Comparison of ENCODE assay signal across 9 mouse cellular contexts in the genomic region with DNA sequence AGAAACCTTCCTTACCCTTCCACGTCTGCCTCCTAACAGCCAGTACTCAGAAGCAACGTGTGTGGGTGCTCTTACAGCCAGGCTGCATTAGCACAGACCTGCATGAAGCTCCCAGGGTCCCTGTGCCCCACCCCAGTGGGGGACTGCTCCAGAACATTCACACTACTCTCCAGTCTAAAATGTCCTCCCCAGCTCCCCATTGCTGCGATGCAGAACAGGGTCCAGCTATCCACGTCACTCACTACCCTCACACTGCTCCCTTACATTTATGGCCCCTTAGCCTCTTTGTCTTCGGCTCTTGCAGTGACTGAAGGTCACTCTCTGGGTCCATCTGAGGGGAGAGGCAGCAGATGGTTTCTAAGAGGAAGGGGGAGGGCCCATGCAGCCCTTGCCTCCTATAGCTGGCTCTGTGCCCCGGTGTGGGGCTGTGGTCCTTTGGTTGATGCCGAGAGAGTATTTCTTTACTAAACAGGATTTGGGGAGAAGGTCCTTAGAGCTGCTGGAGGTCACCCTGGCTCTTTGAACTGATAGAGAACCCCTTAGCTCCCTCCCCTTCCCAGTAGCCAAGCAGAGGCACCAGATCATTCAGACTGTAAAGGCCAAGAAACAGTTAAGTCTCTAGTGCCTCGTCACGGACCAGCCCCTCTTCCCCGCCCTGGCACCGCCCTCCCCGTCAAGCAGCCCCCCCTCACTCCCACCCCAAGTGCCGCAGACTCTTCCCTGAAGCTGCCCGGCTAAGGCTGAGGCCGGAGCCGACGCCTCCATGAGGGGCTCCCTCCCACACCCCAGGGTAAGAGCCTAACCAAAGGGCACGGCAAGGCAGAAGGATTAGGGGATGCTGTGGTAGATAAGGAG. TPM values are rescaled to one million over a fixed set of nuclear protein-coding genes. Genes with fewer than 3 reads are reported as not detected.
DNase-seq lines count a peak whose midpoint lies in the region; ATAC-seq and TF ChIP-seq lines count a peak whose summit lies in the region.
"Had no signal": no experiment of that assay in that cellular context is flagged by ENCODE, and none has a peak within 500 bp of the region (broad histone marks: within the 10 kb centered on the region; RNA-seq: fewer than 3 reads in every experiment).

No protein-coding gene starts in this region.

- H3K36me3 ChIP-seq in forebrain, embryonic 15.5 days, result peaks cover 4% of the 10 kb centered on the region
- H3K36me3 ChIP-seq in hindbrain, embryonic 10.5 days, result peaks cover 15% of the 10 kb centered on the region
- peaks cover 4% of the 10 kb centered on the region for H3K36me3 ChIP-seq in myocyte (ENCODE audit: control insufficient read depth, insufficient read depth)
- H3K36me3 ChIP-seq: liver, embryonic 15.5 days had no signal

- H3K79me2 ChIP-seq in myocyte (ENCODE audit: control insufficient read depth, insufficient read depth), result peaks cover 20% of the 10 kb centered on the region

- DNase-seq in left cerebral cortex, adult 18-20 months (ENCODE audit: low spot score in 2 of 2), result peak; percentile 75 to 79
- no peak for DNase-seq in left cerebral cortex, adult 11 months (ENCODE audit: low spot score)
- peak; percentile 84 for DNase-seq in cerebellum, adult 11-12 months
- peak; percentile 74 for DNase-seq in hindbrain, embryonic 10.5 days (ENCODE audit: low spot score)
- peak; percentile 86 for DNase-seq in left cerebral cortex, postnatal 4 days
- no peak for DNase-seq in spleen, adult 18-20 months

- H3K4me3 ChIP-seq in forebrain, embryonic 15.5 days, result peak overlapping the region; percentile 68
- H3K4me3 ChIP-seq in hindbrain, embryonic 10.5 days, result peak overlapping the region; percentile 57
- peak overlapping the region; percentile 93 for H3K4me3 ChIP-seq in myocyte

- H3K27me3 ChIP-seq in forebrain, embryonic 15.5 days, result no peaks in the 10 kb centered on the region
- peaks cover 77% of the 10 kb centered on the region for H3K27me3 ChIP-seq in hindbrain, embryonic 10.5 days (ENCODE audit: insufficient read depth, poor library complexity, severe bottlenecking)
- H3K27me3 ChIP-seq in myocyte (ENCODE audit: control insufficient read depth, insufficient read depth, insufficient read length), result no peaks in the 10 kb centered on the region

- peak overlapping the region; percentile 81 for H3K4me2 ChIP-seq in forebrain, embryonic 15.5 days (replicated peaks)
- H3K4me2 ChIP-seq in myocyte (ENCODE audit: low read depth), result peak overlapping the region; percentile 97

- peak; percentile 50 for TF ChIP-seq POLR2A in myocyte (IDR thresholded peaks at IDR 0.05; ENCODE audit: insufficient read length, low read depth)

- H3ac ChIP-seq in myocyte (ENCODE audit: control insufficient read depth, insufficient read length), result peak overlapping the region; percentile 57

- peak; percentile 84 for ATAC-seq in forebrain, embryonic 15.5 days (replicated peaks)

- peaks cover 58% of the 10 kb centered on the region for H3K4me1 ChIP-seq in forebrain, embryonic 15.5 days
- peaks cover 63% of the 10 kb centered on the region for H3K4me1 ChIP-seq in hindbrain, embryonic 10.5 days (replicated peaks)

- no peaks in the 10 kb centered on the region for H3K9me3 ChIP-seq in forebrain, embryonic 15.5 days
- no peaks in the 10 kb centered on the region for H3K9me3 ChIP-seq in hindbrain, embryonic 10.5 days
- H3K9me3 ChIP-seq: liver, embryonic 15.5 days had no signal

- peak overlapping the region; percentile 83 for H3K27ac ChIP-seq in forebrain, embryonic 15.5 days (replicated peaks)
- peak overlapping the region; percentile 88 for H3K27ac ChIP-seq in hindbrain, embryonic 10.5 days
- H3K27ac ChIP-seq: liver, embryonic 15.5 days had no signal

- peak overlapping the region; percentile 70 for H3K9ac ChIP-seq in forebrain, embryonic 15.5 days (replicated peaks)
- H3K9ac ChIP-seq: liver, embryonic 15.5 days had no signal

- WGBS in forebrain, embryonic 15.5 days, result under 1% methylated on average over 18 of the region's 18 CpGs
- WGBS in hindbrain, embryonic 10.5 days, result 1% methylated on average over 18 of the region's 18 CpGs

- intact Hi-C loops in left cerebral cortex, postnatal 4 days (cut with DNase I), result no loop called here

TF ChIP-seq in myocyte, 11 proteins besides CTCF, POLR2A, EP300 and RAD21:
- TF ChIP-seq MAX (IDR thresholded peaks at IDR 0.05; ENCODE audit: low read depth) (no peak), CEBPB (IDR thresholded peaks at IDR 0.05; ENCODE audit: insufficient read depth, poor library complexity, severe bottlenecking) (no peak), USF1 (IDR thresholded peaks at IDR 0.05; ENCODE audit: low read depth) (no peak), POLR2AphosphoS2 (IDR thresholded peaks at IDR 0.05; ENCODE audit: insufficient read length, low read depth) (peak; percentile 14), TCF12 (IDR thresholded peaks at IDR 0.05; ENCODE audit: insufficient read depth, poor library complexity, severe bottlenecking) (no peak), MYOD1 (IDR thresholded peaks at IDR 0.05; ENCODE audit: control insufficient read depth in 1 of 3, insufficient read length in 2 of 3, low read depth in 2 of 3) (no peak)

RNA-seq across cellular contexts. Expression of a gene that starts 5.6 kb away (rescaled TPM):
- total RNA-seq in left cerebral cortex, adult 18-20 months (2021), result 100 to 1,000 TPM; 521 to 561 TPM
- 9.4 and 13.9 TPM in 2 replicates for polyA plus RNA-seq in forebrain, embryonic 15.5 days (2015; fragmentation: Nextera tagmentation; extraction: Ambion mirVana)
- 11.7 and 15.0 TPM in 2 replicates for polyA plus RNA-seq in hindbrain, embryonic 10.5 days (2016; fragmentation: Nextera tagmentation; extraction: Ambion mirVana)
- 100 to 1,000 TPM; 161 to 189 TPM for total RNA-seq in left cerebral cortex, postnatal 4 days (2021)
- 40.7 TPM for polyA plus RNA-seq in myocyte (2012; fragmentation: generic; extraction: Trizol)

RNA-seq across cellular contexts. Expression of a gene that starts 23.8 kb away (rescaled TPM):
- 100 to 1,000 TPM; 140 to 151 TPM for total RNA-seq in left cerebral cortex, adult 18-20 months (2021)
- polyA plus RNA-seq in forebrain, embryonic 15.5 days (2015; fragmentation: Nextera tagmentation; extraction: Ambion mirVana), result 186 and 197 TPM in 2 replicates
- polyA plus RNA-seq in hindbrain, embryonic 10.5 days (2016; fragmentation: Nextera tagmentation; extraction: Ambion mirVana), result 121 and 123 TPM in 2 replicates
- 100 to 1,000 TPM; 238 to 265 TPM for total RNA-seq in left cerebral cortex, postnatal 4 days (2021)
- polyA plus RNA-seq in myocyte (2012; fragmentation: generic; extraction: Trizol), result 22.7 TPM

Comparison
In these comparisons a context has a peak if more than half of its experiments do, and no peak if none do; other contexts are left out.
1. DNase-seq: peak in left cerebral cortex, adult 18-20 months (2 of 2), cerebellum, adult 11-12 months (single experiment), hindbrain, embryonic 10.5 days (single experiment) and left cerebral cortex, postnatal 4 days (single experiment); none in left cerebral cortex, adult 11 months (single experiment) and spleen, adult 18-20 months (0 of 2).
2. Peak in every context shown above with its lines, with median percentiles within 50 percentile points of each other: H3K4me3 ChIP-seq.